In genomic region chr2:34874271-34874670, GRCm38 (mm10) we compare ENCODE assay signal across 8 mouse cellular contexts. TPM values are rescaled to one million over a fixed set of nuclear protein-coding genes. Genes with fewer than 3 reads are reported as not detected.
DNase-seq lines count a peak whose midpoint lies in the region; ATAC-seq lines count a peak whose summit lies in the region.

Gene Cutal, plus strand, starts transcription at chr2:34874396.

- peaks cover 3% of the 10 kb centered on the region for H3K36me3 ChIP-seq in erythroblast, embryonic 14.5 days (ENCODE audit: control insufficient read depth)
- no peaks in the 10 kb centered on the region for H3K36me3 ChIP-seq in heart, embryonic 12.5 days

- H3K4me3 ChIP-seq in erythroblast, embryonic 14.5 days (replicated peaks) = peak within 1 kb of the TSS; percentile 52
- H3K4me3 ChIP-seq in heart, embryonic 12.5 days = peak within 1 kb of the TSS; percentile 41

- peak within 1 kb of the TSS; percentile 67 for H3K9ac ChIP-seq in heart, embryonic 12.5 days

- WGBS in heart, embryonic 12.5 days = 3% methylated on average over 14 of the region's 14 CpGs

- H3K4me2 ChIP-seq in heart, embryonic 12.5 days = peak within 1 kb of the TSS; percentile 74

- no peak within 1 kb of the TSS for H3K27ac ChIP-seq in heart, embryonic 12.5 days (ENCODE audit: poor library complexity, severe bottlenecking)

- peaks cover 61% of the 10 kb centered on the region for H3K27me3 ChIP-seq in erythroblast, embryonic 14.5 days (ENCODE audit: control insufficient read depth)
- H3K27me3 ChIP-seq in heart, embryonic 12.5 days (replicated peaks) = peaks cover 32% of the 10 kb centered on the region

- ATAC-seq in erythroblast, adult 5-6 weeks (replicated peaks; ENCODE audit: low FRiP score, poor library complexity, severe bottlenecking) = no peak
- no peak for ATAC-seq in heart, embryonic 12.5 days (ENCODE audit: insufficient number of reproducible peaks, low FRiP score)
- no peak for ATAC-seq in megakaryocyte-erythroid progenitor cell, adult 5-6 weeks (replicated peaks; ENCODE audit: low FRiP score, low TSS enrichment, poor library complexity, severe bottlenecking)

- peak; percentile 78 for DNase-seq in kidney, postnatal 10 days
- DNase-seq in lung, postnatal 25 days (ENCODE audit: low spot score) = peak; percentile 52
- no peak for DNase-seq in layer of hippocampus, adult 9-10 months (ENCODE audit: low spot score)
- no peak for DNase-seq in cerebellum, postnatal 36 days

- peaks cover 28% of the 10 kb centered on the region for H3K4me1 ChIP-seq in erythroblast, embryonic 14.5 days (ENCODE audit: control insufficient read depth)
- peaks cover 18% of the 10 kb centered on the region for H3K4me1 ChIP-seq in heart, embryonic 12.5 days (replicated peaks)

- H3K9me3 ChIP-seq in erythroblast, embryonic 14.5 days (ENCODE audit: control insufficient read depth, low read length) = peaks cover 2% of the 10 kb centered on the region; the same call in 1 of the 2 replicates
- no peaks in the 10 kb centered on the region for H3K9me3 ChIP-seq in heart, embryonic 12.5 days (replicated peaks)

RNA-seq across cellular contexts. Expression of gene Cutal, which starts in this region (rescaled TPM):
- polyA plus RNA-seq in erythroblast, embryonic 14.5 days (2012) = not detected in 2 replicates
- total RNA-seq in erythroblast, adult 5-6 weeks (2015; ENCODE audit: low replicate concordance) = not detected in 2 replicates
- not detected in 2 replicates for total RNA-seq in erythroblast, adult 5-6 weeks (2017; ENCODE audit: low replicate concordance)
- polyA plus RNA-seq in heart, embryonic 12.5 days (2016; fragmentation: Nextera tagmentation; extraction: Ambion mirVana) = not detected in 2 replicates
- total RNA-seq in megakaryocyte-erythroid progenitor cell, adult 5-6 weeks (2014; fragmentation: Nextera tagmentation) = not detected in 2 replicates
- total RNA-seq in megakaryocyte-erythroid progenitor cell, adult 5-6 weeks (2017) = not detected in 2 replicates

Comparison
In these comparisons a context has a peak if more than half of its experiments do, and no peak if none do; other contexts are left out.
1. DNase-seq: peak in kidney, postnatal 10 days (single experiment) and lung, postnatal 25 days (single experiment); none in layer of hippocampus, adult 9-10 months (single experiment) and cerebellum, postnatal 36 days (0 of 2).